Comparison of ENCODE assay signal across 21 mouse cellular contexts in genomic region chr1:163669936-163670335, GRCm38 (mm10). TPM values are rescaled to one million over a fixed set of nuclear protein-coding genes. Genes with fewer than 3 reads are reported as not detected.
A peak's percentile ranks its signal among the peaks of the same experiment; 100 is the strongest.
DNase-seq lines count a peak whose midpoint lies in the region; ATAC-seq lines count a peak whose summit lies in the region.
"Had no signal": no experiment of that assay in that cellular context is flagged by ENCODE, and none has a peak within 500 bp of the region (broad histone marks: within the 10 kb centered on the region; RNA-seq: fewer than 3 reads in every experiment).

No protein-coding gene starts in this region.

- H3K4me3 ChIP-seq in embryonic facial prominence, embryonic 10.5 days = no peak overlapping the region
- no peak overlapping the region for H3K4me3 ChIP-seq in limb, embryonic 11.5 days (ENCODE audit: low read depth, low read length)
- no peak overlapping the region for H3K4me3 ChIP-seq in limb, embryonic 15.5 days
- no peak overlapping the region for H3K4me3 ChIP-seq in hindbrain, embryonic 13.5 days
- H3K4me3 ChIP-seq: erythroblast, embryonic 14.5 days; forebrain, embryonic 12.5 days; heart, embryonic 12.5 days; hindbrain, embryonic 10.5 days had no signal

- ATAC-seq in limb, embryonic 11.5 days (ENCODE audit: insufficient number of reproducible peaks, low FRiP score, low TSS enrichment, low read depth) = peak; percentile 51
- peak; percentile 69; the same call in 1 of the 2 replicates for ATAC-seq in limb, embryonic 15.5 days (ENCODE audit: insufficient number of reproducible peaks, low FRiP score, low TSS enrichment, low read depth)
- ATAC-seq in hindbrain, embryonic 13.5 days (ENCODE audit: low FRiP score) = no peak
- ATAC-seq in inflammation-experienced regulatory T-cells, adult 6 months = no peak
- ATAC-seq: forebrain, embryonic 16.5 days; hindbrain, embryonic 16.5 days had no signal

- peak; percentile 35 for DNase-seq in heart, adult 11 months
- DNase-seq in heart, adult 18-20 months = no peak
- no peak for DNase-seq in embryonic facial prominence, embryonic 10.5 days (ENCODE audit: low spot score)
- DNase-seq in limb, embryonic 11.5 days (ENCODE audit: low spot score) = peak; percentile 31
- DNase-seq: adrenal gland, postnatal 14 days; cerebellum, adult 18-20 months; cerebellum, adult 9-11 months; cerebellum, postnatal 36 days; gastrocnemius, postnatal 10 days had no signal

- H3K27ac ChIP-seq in embryonic facial prominence, embryonic 10.5 days (replicated peaks) = 0 out of 2 replicates have a peak overlapping the region, but pooled peaks have one; percentile 4
- 0 out of 2 replicates have a peak overlapping the region, but pooled peaks have one; percentile 60 for H3K27ac ChIP-seq in limb, embryonic 11.5 days (replicated peaks; ENCODE audit: low read depth, low read length)
- H3K27ac ChIP-seq in limb, embryonic 15.5 days = peak overlapping the region; percentile 61
- no peak overlapping the region for H3K27ac ChIP-seq in hindbrain, embryonic 13.5 days
- H3K27ac ChIP-seq: forebrain, embryonic 12.5 days; hindbrain, embryonic 10.5 days had no signal

- H3K9me3 ChIP-seq in embryonic facial prominence, embryonic 10.5 days = no peaks in the 10 kb centered on the region
- no peaks in the 10 kb centered on the region for H3K9me3 ChIP-seq in limb, embryonic 11.5 days (ENCODE audit: control insufficient read depth, low read length)
- H3K9me3 ChIP-seq in limb, embryonic 15.5 days = no peaks in the 10 kb centered on the region
- no peaks in the 10 kb centered on the region for H3K9me3 ChIP-seq in hindbrain, embryonic 13.5 days
- H3K9me3 ChIP-seq: forebrain, embryonic 12.5 days; heart, embryonic 12.5 days; hindbrain, embryonic 10.5 days had no signal

- WGBS in embryonic facial prominence, embryonic 10.5 days = 88% methylated on average over 4 of the region's 4 CpGs
- WGBS in limb, embryonic 11.5 days = 69% methylated on average over 4 of the region's 4 CpGs
- WGBS in limb, embryonic 15.5 days = 52% methylated on average over 4 of the region's 4 CpGs
- 87% methylated on average over 4 of the region's 4 CpGs for WGBS in hindbrain, embryonic 13.5 days

- H3K4me1 ChIP-seq in embryonic facial prominence, embryonic 10.5 days = 0 out of 2 replicates have a peak, but pooled peaks cover 9% of the 10 kb centered on the region
- peaks cover 14% of the 10 kb centered on the region for H3K4me1 ChIP-seq in limb, embryonic 11.5 days (ENCODE audit: control insufficient read depth, insufficient read depth, low read length)
- H3K4me1 ChIP-seq in limb, embryonic 15.5 days = 0 out of 2 replicates have a peak, but pooled peaks cover 5% of the 10 kb centered on the region
- H3K4me1 ChIP-seq in hindbrain, embryonic 13.5 days (replicated peaks) = no peaks in the 10 kb centered on the region
- H3K4me1 ChIP-seq: forebrain, embryonic 12.5 days; heart, embryonic 12.5 days had no signal

- no peak overlapping the region for H3K9ac ChIP-seq in limb, embryonic 11.5 days (ENCODE audit: low read length)
- no peak overlapping the region for H3K9ac ChIP-seq in limb, embryonic 15.5 days
- H3K9ac ChIP-seq in hindbrain, embryonic 13.5 days = no peak overlapping the region
- H3K9ac ChIP-seq: forebrain, embryonic 12.5 days; heart, embryonic 12.5 days had no signal

- H3K4me2 ChIP-seq in limb, embryonic 11.5 days (ENCODE audit: low read depth, severe bottlenecking) = no peak overlapping the region
- H3K4me2 ChIP-seq in limb, embryonic 15.5 days = no peak overlapping the region
- no peak overlapping the region for H3K4me2 ChIP-seq in hindbrain, embryonic 13.5 days
- H3K4me2 ChIP-seq: forebrain, embryonic 12.5 days; heart, embryonic 12.5 days had no signal

- no peaks in the 10 kb centered on the region for H3K27me3 ChIP-seq in embryonic facial prominence, embryonic 10.5 days (replicated peaks; ENCODE audit: low read depth, poor library complexity, severe bottlenecking)
- H3K27me3 ChIP-seq in limb, embryonic 11.5 days (ENCODE audit: control insufficient read depth, insufficient read depth, low read length) = no peaks in the 10 kb centered on the region
- no peaks in the 10 kb centered on the region for H3K27me3 ChIP-seq in limb, embryonic 15.5 days
- no peaks in the 10 kb centered on the region for H3K27me3 ChIP-seq in hindbrain, embryonic 13.5 days
- H3K27me3 ChIP-seq: forebrain, embryonic 12.5 days; heart, embryonic 12.5 days had no signal

- H3K36me3 ChIP-seq in embryonic facial prominence, embryonic 10.5 days (replicated peaks) = no peaks in the 10 kb centered on the region
- no peaks in the 10 kb centered on the region for H3K36me3 ChIP-seq in limb, embryonic 11.5 days (ENCODE audit: control insufficient read depth, insufficient read depth, low read length)
- no peaks in the 10 kb centered on the region for H3K36me3 ChIP-seq in limb, embryonic 15.5 days
- no peaks in the 10 kb centered on the region for H3K36me3 ChIP-seq in hindbrain, embryonic 13.5 days
- H3K36me3 ChIP-seq: forebrain, embryonic 12.5 days; heart, embryonic 12.5 days; hindbrain, embryonic 10.5 days had no signal

RNA-seq across cellular contexts. Expression of gene Mettl11b, which starts 55.1 kb away (rescaled TPM):
- 1 to 10 TPM; 4.1 to 7.5 TPM for total RNA-seq in heart, adult 18-20 months (2021)
- polyA plus RNA-seq in embryonic facial prominence, embryonic 10.5 days (2016; fragmentation: Nextera tagmentation; extraction: Ambion mirVana) = 0.14 and 0.45 TPM in 2 replicates
- 0.10 and 0.27 TPM in 2 replicates for polyA plus RNA-seq in limb, embryonic 11.5 days (2014; fragmentation: Nextera tagmentation; extraction: Ambion mirVana)
- polyA plus RNA-seq in limb, embryonic 15.5 days (2015; fragmentation: Nextera tagmentation; extraction: Ambion mirVana) = 0.15 and 1.6 TPM in 2 replicates
- 0.10 and 0.30 TPM in 2 replicates for polyA plus RNA-seq in hindbrain, embryonic 13.5 days (2015; fragmentation: Nextera tagmentation; extraction: Ambion mirVana)
- polyA plus RNA-seq in inflammation-experienced regulatory T-cells, adult 6 months (2017; shearing (Covaris generic)) = not detected
- total RNA-seq: adrenal gland, postnatal 14 days; MEL had no signal
- polyA plus RNA-seq: C2C12; erythroblast, embryonic 14.5 days; heart, embryonic 16.5 days; hindbrain, embryonic 16.5 days had no signal

Comparison
In these comparisons a context has a peak if more than half of its experiments do, and no peak if none do; other contexts are left out.
1. DNase-seq: peak in heart, adult 11 months (single experiment) and limb, embryonic 11.5 days (single experiment); none in heart, adult 18-20 months (0 of 2) and embryonic facial prominence, embryonic 10.5 days (single experiment).
2. ATAC-seq: peak in limb, embryonic 11.5 days (single experiment) and limb, embryonic 15.5 days (single experiment); none in hindbrain, embryonic 13.5 days (single experiment) and inflammation-experienced regulatory T-cells, adult 6 months (single experiment).